Mouse (Mus musculus) C2C12 (cell line): ENCODE results near the gene Dusp13.

ENCODE experiments used
- CTCF ChIP-seq: IDR thresholded peaks from one replicate; pipeline ENCODE4 v1.5.1; 2011; ENCODE audit not compliant: control insufficient read depth, insufficient read depth, insufficient read length
- MAX ChIP-seq: IDR thresholded peaks from one replicate; pipeline ENCODE4 v1.6.1; 2011; ENCODE audit warnings: mild to moderate bottlenecking, control low read depth
- MYOD1 ChIP-seq: IDR thresholded peaks from one replicate; pipeline ENCODE4 v1.6.1; 2011; ENCODE audit warnings: low read depth; ENCODE audit not compliant: control insufficient read depth, insufficient read length

- TF ChIP-seq CTCF = no peak
- TF ChIP-seq MAX = no peak
- TF ChIP-seq MYOD1 = no peak
Measured at GRCm38 (mm10) chr14:21742441-21742840, 8.5 kb downstream of the Dusp13 start.
